Mouse (Mus musculus): ENCODE data around the gene Polr2g. TPM values are rescaled to one million over a fixed set of nuclear protein-coding genes. Genes with fewer than 3 reads are reported as not detected.

Polr2g gene
- polyA plus RNA-seq (2014; fragmentation: Nextera tagmentation; extraction: Ambion mirVana): 197 and 206 TPM in 2 replicates

- peak; percentile 90 for DNase-seq (ENCODE audit: low spot score)
- peak within 1 kb of the TSS; percentile 83 for H3K9ac ChIP-seq (ENCODE audit: low read length)
- peak within 1 kb of the TSS; percentile 83 for H3K4me2 ChIP-seq (ENCODE audit: low read depth, severe bottlenecking)
- H3K9me3 ChIP-seq (ENCODE audit: control insufficient read depth, low read length): no peaks in the 10 kb centered on the region
- H3K27me3 ChIP-seq (ENCODE audit: control insufficient read depth, insufficient read depth, low read length): no peaks in the 10 kb centered on the region
- H3K36me3 ChIP-seq (ENCODE audit: control insufficient read depth, insufficient read depth, low read length): peaks cover 17% of the 10 kb centered on the region
- H3K27ac ChIP-seq (replicated peaks; ENCODE audit: low read depth, low read length): peak within 1 kb of the TSS; percentile 22; the same call in 1 of the 2 replicates
- peaks cover 9% of the 10 kb centered on the region; the same call in 1 of the 2 replicates for H3K4me1 ChIP-seq (ENCODE audit: control insufficient read depth, insufficient read depth, low read length)
- H3K4me3 ChIP-seq (ENCODE audit: low read depth, low read length): peak within 1 kb of the TSS; percentile 84
- WGBS: 2% methylated on average over 25 of the region's 25 CpGs
- ATAC-seq (ENCODE audit: insufficient number of reproducible peaks, low FRiP score, low TSS enrichment, low read depth): peak; percentile 78; the same call in 1 of the 2 replicates
These were observed at the start of gene Polr2g for GRCm38 (mm10) chr19:8798264-8798946. Gene Polr2g, minus strand, starts transcription at chr19:8798577.

- H3K9me3 ChIP-seq (ENCODE audit: control insufficient read depth, low read length): no peaks in the 10 kb centered on the region
- WGBS: 71% methylated on average over 5 of the region's 5 CpGs
- DNase-seq (ENCODE audit: low spot score): peak; percentile 86
- no peak overlapping the region for H3K4me3 ChIP-seq (ENCODE audit: low read depth, low read length)
- peaks cover 11% of the 10 kb centered on the region; the same call in 1 of the 2 replicates for H3K4me1 ChIP-seq (ENCODE audit: control insufficient read depth, insufficient read depth, low read length)
- H3K27me3 ChIP-seq (ENCODE audit: control insufficient read depth, insufficient read depth, low read length): no peaks in the 10 kb centered on the region
- H3K9ac ChIP-seq (ENCODE audit: low read length): no peak overlapping the region; the same call in 1 of the 2 replicates
- H3K36me3 ChIP-seq (ENCODE audit: control insufficient read depth, insufficient read depth, low read length): peaks cover 13% of the 10 kb centered on the region
- no peak overlapping the region for H3K4me2 ChIP-seq (ENCODE audit: low read depth, severe bottlenecking)
- H3K27ac ChIP-seq (replicated peaks; ENCODE audit: low read depth, low read length): no peak overlapping the region
- ATAC-seq (ENCODE audit: insufficient number of reproducible peaks, low FRiP score, low TSS enrichment, low read depth): no peak
These were observed 46.2 kb upstream of the Polr2g start for GRCm38 (mm10) chr19:8844371-8845129.

- Histone ChIP-seq H3K4me1 (ENCODE audit: control insufficient read depth, insufficient read depth, low read length) (peaks cover 20% of the 10 kb centered on the region; the same call in 1 of the 2 replicates), H3K9me3 (ENCODE audit: control insufficient read depth, low read length) (no peaks in the 10 kb centered on the region), H3K4me3 (ENCODE audit: low read depth, low read length) (no peak overlapping the region), H3K4me2 (ENCODE audit: low read depth, severe bottlenecking) (no peak overlapping the region), H3K27me3 (ENCODE audit: control insufficient read depth, insufficient read depth, low read length) (no peaks in the 10 kb centered on the region), H3K9ac (ENCODE audit: low read length) (no peak overlapping the region), H3K36me3 (ENCODE audit: control insufficient read depth, insufficient read depth, low read length) (peaks cover 11% of the 10 kb centered on the region), H3K27ac (replicated peaks; ENCODE audit: low read depth, low read length) (no peak overlapping the region)
- DNase-seq (ENCODE audit: low spot score): no peak
- ATAC-seq (ENCODE audit: insufficient number of reproducible peaks, low FRiP score, low TSS enrichment, low read depth): no peak
- WGBS: 92% methylated on average over 6 of the region's 6 CpGs
These were observed 44.6 kb upstream of the Polr2g start for GRCm38 (mm10) chr19:8842961-8843360.

- Histone ChIP-seq H3K36me3 (ENCODE audit: control insufficient read depth, insufficient read depth, low read length) (peaks cover 2% of the 10 kb centered on the region; the same call in 1 of the 2 replicates), H3K9ac (ENCODE audit: low read length) (no peak overlapping the region), H3K9me3 (ENCODE audit: control insufficient read depth, low read length) (no peaks in the 10 kb centered on the region), H3K4me1 (ENCODE audit: control insufficient read depth, insufficient read depth, low read length) (peaks cover 20% of the 10 kb centered on the region; the same call in 1 of the 2 replicates), H3K27ac (replicated peaks; ENCODE audit: low read depth, low read length) (no peak overlapping the region), H3K27me3 (ENCODE audit: control insufficient read depth, insufficient read depth, low read length) (no peaks in the 10 kb centered on the region), H3K4me2 (ENCODE audit: low read depth, severe bottlenecking) (no peak overlapping the region; the same call in 1 of the 2 replicates), H3K4me3 (ENCODE audit: low read depth, low read length) (no peak overlapping the region)
- 86% methylated on average over 7 of the region's 7 CpGs for WGBS
- ATAC-seq (ENCODE audit: insufficient number of reproducible peaks, low FRiP score, low TSS enrichment, low read depth): no peak
- no peak for DNase-seq (ENCODE audit: low spot score)
These were observed 42.6 kb upstream of the Polr2g start for GRCm38 (mm10) chr19:8841012-8841411.

- 23% methylated on average over 29 of the region's 29 CpGs for WGBS
- no peaks in the 10 kb centered on the region for H3K9me3 ChIP-seq (ENCODE audit: control insufficient read depth, low read length)
- peak; percentile 65 for DNase-seq (ENCODE audit: low spot score)
- peak overlapping the region; percentile 47; the same call in 1 of the 2 replicates for H3K9ac ChIP-seq (ENCODE audit: low read length)
- H3K4me1 ChIP-seq (ENCODE audit: control insufficient read depth, insufficient read depth, low read length): peaks cover 20% of the 10 kb centered on the region; the same call in 1 of the 2 replicates
- peak; percentile 22 for ATAC-seq (ENCODE audit: insufficient number of reproducible peaks, low FRiP score, low TSS enrichment, low read depth)
- H3K36me3 ChIP-seq (ENCODE audit: control insufficient read depth, insufficient read depth, low read length): peaks cover 2% of the 10 kb centered on the region
- H3K27me3 ChIP-seq (ENCODE audit: control insufficient read depth, insufficient read depth, low read length): no peaks in the 10 kb centered on the region
- H3K4me3 ChIP-seq (ENCODE audit: low read depth, low read length): peak overlapping the region; percentile 29
- no peak overlapping the region for H3K27ac ChIP-seq (replicated peaks; ENCODE audit: low read depth, low read length)
- peak overlapping the region; percentile 58 for H3K4me2 ChIP-seq (ENCODE audit: low read depth, severe bottlenecking)
These were observed 41.8 kb upstream of the Polr2g start for GRCm38 (mm10) chr19:8839908-8840791.

- 49% methylated on average over 11 of the region's 11 CpGs for WGBS
- peak; percentile 52; the same call in 1 of the 2 replicates for ATAC-seq (ENCODE audit: insufficient number of reproducible peaks, low FRiP score, low TSS enrichment, low read depth)
These were observed 40.9 kb upstream of the Polr2g start, which contains the start of gene Gng3 for GRCm38 (mm10) chr19:8839103-8839907. Gene Gng3, minus strand, starts transcription at chr19:8839194.

GRCm38 (mm10) chr19:8838041-8838730 is 39.8 kb upstream of the Polr2g start:
- H3K9ac ChIP-seq (ENCODE audit: low read length): peak overlapping the region; percentile 77
- no peaks in the 10 kb centered on the region for H3K27me3 ChIP-seq (ENCODE audit: control insufficient read depth, insufficient read depth, low read length)
- H3K4me1 ChIP-seq (ENCODE audit: control insufficient read depth, insufficient read depth, low read length): peaks cover 20% of the 10 kb centered on the region; the same call in 1 of the 2 replicates
- peak overlapping the region; percentile 77 for H3K4me2 ChIP-seq (ENCODE audit: low read depth, severe bottlenecking)
- H3K9me3 ChIP-seq (ENCODE audit: control insufficient read depth, low read length): no peaks in the 10 kb centered on the region
- H3K27ac ChIP-seq (replicated peaks; ENCODE audit: low read depth, low read length): peak overlapping the region; percentile 95
- 25% methylated on average over 15 of the region's 15 CpGs for WGBS
- ATAC-seq (ENCODE audit: insufficient number of reproducible peaks, low FRiP score, low TSS enrichment, low read depth) (no peak), DNase-seq (ENCODE audit: low spot score) (peak; percentile 56)
- peak overlapping the region; percentile 49 for H3K4me3 ChIP-seq (ENCODE audit: low read depth, low read length)
- H3K36me3 ChIP-seq (ENCODE audit: control insufficient read depth, insufficient read depth, low read length): peaks cover 14% of the 10 kb centered on the region

More at GRCm38 (mm10) chr19:8839103-8839907, 40.9 kb upstream of the Polr2g start, which contains the start of gene Gng3:
- Histone ChIP-seq H3K4me2 (ENCODE audit: low read depth, severe bottlenecking) (peak within 1 kb of the TSS; percentile 77), H3K4me3 (ENCODE audit: low read depth, low read length) (peak within 1 kb of the TSS; percentile 49), H3K36me3 (ENCODE audit: control insufficient read depth, insufficient read depth, low read length) (peaks cover 7% of the 10 kb centered on the region), H3K27ac (replicated peaks; ENCODE audit: low read depth, low read length) (peak within 1 kb of the TSS; percentile 95; the same call in 1 of the 2 replicates), H3K9ac (ENCODE audit: low read length) (peak within 1 kb of the TSS; percentile 77), H3K9me3 (ENCODE audit: control insufficient read depth, low read length) (no peaks in the 10 kb centered on the region), H3K4me1 (ENCODE audit: control insufficient read depth, insufficient read depth, low read length) (peaks cover 20% of the 10 kb centered on the region; the same call in 1 of the 2 replicates), H3K27me3 (ENCODE audit: control insufficient read depth, insufficient read depth, low read length) (no peaks in the 10 kb centered on the region)
- DNase-seq (ENCODE audit: low spot score): peak; percentile 53
